Mouse (Mus musculus) left cerebral cortex, postnatal 25 days (tissue): ENCODE measurements around the gene Map2k6. TPM values are rescaled to one million over a fixed set of nuclear protein-coding genes. Genes with fewer than 3 reads are reported as not detected.

ENCODE experiments used
- DNase-seq, 2 experiments: peaks; one replicate each; pipeline ENCODE4 v3.0.0; 2022; ENCODE audit warnings: low spot score in 2 of 2, mixed read lengths in 1 of 2
- intact Hi-C: fragments of 180-260 bp; cut with DNase I; formaldehyde crosslinking; loops from one replicate; pipeline ENCODE4 v1.15.1; 2025
- total RNA-seq, 2 experiments: library from RNA; stranded (reverse); gene quantifications; 2 replicates each; pipeline ENCODE4 v1.2.3; 2021

The Map2k6 gene
- total RNA-seq, 2 experiments from 2014 or later: 24.5 to 24.8 TPM

- no peak for DNase-seq
- intact Hi-C loops: no loop called here
Observed at GRCm38 (mm10) chr11:110444576-110444975, 45.7 kb downstream of the Map2k6 start.

GRCm38 (mm10) chr11:110448131-110448725 is 49.3 kb downstream of the Map2k6 start:
- peak in 1 of 2 experiments; percentile 9 for DNase-seq
- intact Hi-C loops: no loop called here

- peak; percentile 20 to 34 for DNase-seq
- intact Hi-C loops: no loop called here
Observed at GRCm38 (mm10) chr11:110448726-110449161, 49.8 kb downstream of the Map2k6 start.

- DNase-seq: peak; percentile 18 to 21
- intact Hi-C loops: no loop called here
Observed at GRCm38 (mm10) chr11:110449183-110449582, 50.3 kb downstream of the Map2k6 start.

GRCm38 (mm10) chr11:110450091-110450757 is 51.3 kb downstream of the Map2k6 start:
- peak in 1 of 2 experiments; percentile 30 for DNase-seq
- intact Hi-C loops: no loop called here

- no peak for DNase-seq
- intact Hi-C loops: no loop called here
Observed at GRCm38 (mm10) chr11:110450758-110451121, 51.8 kb downstream of the Map2k6 start.

GRCm38 (mm10) chr11:110451590-110451989 is 52.7 kb downstream of the Map2k6 start:
- no peak for DNase-seq
- intact Hi-C loops: no loop called here

- intact Hi-C loops: no loop called here
- no peak for DNase-seq
Observed at GRCm38 (mm10) chr11:110453445-110454154, 54.7 kb downstream of the Map2k6 start.

GRCm38 (mm10) chr11:110457441-110457912 is 58.6 kb downstream of the Map2k6 start:
- no peak for DNase-seq
- intact Hi-C loops: no loop called here

- DNase-seq: no peak
- intact Hi-C loops: no loop called here
Observed at GRCm38 (mm10) chr11:110460480-110460879, 61.6 kb downstream of the Map2k6 start.

- no peak for DNase-seq
- intact Hi-C loops: no loop called here
Observed at GRCm38 (mm10) chr11:110461560-110462331, 62.8 kb downstream of the Map2k6 start.

GRCm38 (mm10) chr11:110462975-110463578 is 64.2 kb downstream of the Map2k6 start:
- no peak for DNase-seq
- intact Hi-C loops: no loop called here

GRCm38 (mm10) chr11:110463801-110464200 is 64.9 kb downstream of the Map2k6 start:
- intact Hi-C loops: no loop called here
- no peak for DNase-seq

GRCm38 (mm10) chr11:110469054-110469453 is 70.1 kb downstream of the Map2k6 start:
- no peak for DNase-seq
- intact Hi-C loops: no loop called here

- DNase-seq: peak; percentile 16 to 69
- intact Hi-C loops: no loop called here
Observed at GRCm38 (mm10) chr11:110470561-110471273, 71.8 kb downstream of the Map2k6 start.

- DNase-seq: no peak
- intact Hi-C loops: no loop called here
Observed at GRCm38 (mm10) chr11:110471362-110471761, 72.4 kb downstream of the Map2k6 start.

- no peak for DNase-seq
- intact Hi-C loops: no loop called here
Observed at GRCm38 (mm10) chr11:110472078-110472477, 73.2 kb downstream of the Map2k6 start.

- intact Hi-C loops: no loop called here
- no peak for DNase-seq
Observed at GRCm38 (mm10) chr11:110473495-110473894, 74.6 kb downstream of the Map2k6 start.
